Mouse (Mus musculus): Measurements from ENCODE around the gene D930048N14Rik. TPM values are rescaled to one million over a fixed set of nuclear protein-coding genes. Genes with fewer than 3 reads are reported as not detected.
"Not testable (repeated sequence)": the region's sequence is repeated elsewhere in the genome, so short reads cannot be mapped to it uniquely, and the experiment has no call there.

The D930048N14Rik gene
- total RNA-seq (2021), result 1 to 10 TPM; 1.8 to 1.9 TPM
- long read RNA-seq, experiment 1, partial matches to known transcripts, result 1 of 4 reads
- long read RNA-seq, experiment 1, other reads (novel, unspliced or antisense), result 2 of 4 reads
- long read RNA-seq, experiment 2, partial matches to known transcripts, result 0 of 2 reads
- long read RNA-seq, experiment 2, other reads (novel, unspliced or antisense), result 1 of 2 reads

GRCm38 (mm10) chr11:51650691-51651515, at the start of gene D930048N14Rik, which contains the start of gene N4bp3:
Gene D930048N14Rik (plus strand): TSS chr11:51650954.
Gene N4bp3 (minus strand): TSS chr11:51650842.
- intact Hi-C loops (cut with DNase I), result loop anchor here (5.0 kb wide), 1 partner anchor 34 kb away; the partner anchor contains the start of gene Nhp2
- peak in 1 of 2 experiments; percentile 38 for DNase-seq (ENCODE audit: extremely low spot score in 1 of 2, low spot score in 2 of 2)
- peak within 1 kb of the TSS; percentile 80 for H3K27ac ChIP-seq
- H3K4me3 ChIP-seq, result peak within 1 kb of the TSS; percentile 52
- no peak for TF ChIP-seq CTCF (IDR thresholded peaks at IDR 0.05)

GRCm38 (mm10) chr11:51602253-51602652, 48.5 kb upstream of the D930048N14Rik start:
- intact Hi-C loops (cut with DNase I), result no loop called here
- no peak for DNase-seq (ENCODE audit: extremely low spot score in 1 of 2, low spot score in 2 of 2)
- Histone ChIP-seq H3K27ac (no peak overlapping the region), H3K4me3 (no peak overlapping the region)
- no peak for TF ChIP-seq CTCF (IDR thresholded peaks at IDR 0.05)

GRCm38 (mm10) chr11:51605602-51606446, 44.9 kb upstream of the D930048N14Rik start:
- intact Hi-C loops (cut with DNase I), result no loop called here
- DNase-seq (ENCODE audit: extremely low spot score in 1 of 2, low spot score in 2 of 2), result peak; percentile 80 to 83
- peak overlapping the region; percentile 80 for H3K27ac ChIP-seq
- TF ChIP-seq CTCF (IDR thresholded peaks at IDR 0.05), result no peak
- H3K4me3 ChIP-seq, result peak overlapping the region; percentile 66

- Histone ChIP-seq H3K27ac (peak within 1 kb of the TSS; percentile 80), H3K4me3 (peak within 1 kb of the TSS; percentile 66)
- intact Hi-C loops (cut with DNase I), result loop anchor here (1.0 kb wide), 1 partner anchor 13 kb away; the partner anchor contains the start of gene Nhp2
- TF ChIP-seq CTCF (IDR thresholded peaks at IDR 0.05), result no peak
- DNase-seq (ENCODE audit: extremely low spot score in 1 of 2, low spot score in 2 of 2), result peak; percentile 97
These were observed 44.2 kb upstream of the D930048N14Rik start, which contains the start of gene Hnrnpab for GRCm38 (mm10) chr11:51606447-51607095. Gene Hnrnpab (minus strand): TSS chr11:51606847.

- intact Hi-C loops (cut with DNase I), result loop anchor here (1.0 kb wide), 1 partner anchor 12 kb away; the partner anchor contains the start of gene Nhp2
- H3K27ac ChIP-seq, result peak overlapping the region; percentile 75
These were observed 43.5 kb upstream of the D930048N14Rik start for GRCm38 (mm10) chr11:51607096-51607738.

GRCm38 (mm10) chr11:51609266-51609909, 41.4 kb upstream of the D930048N14Rik start:
- DNase-seq (ENCODE audit: extremely low spot score in 1 of 2, low spot score in 2 of 2), result no peak
- TF ChIP-seq CTCF (IDR thresholded peaks at IDR 0.05), result no peak
- intact Hi-C loops (cut with DNase I), result no loop called here
- Histone ChIP-seq H3K27ac (no peak overlapping the region), H3K4me3 (no peak overlapping the region)

More at GRCm38 (mm10) chr11:51607096-51607738, 43.5 kb upstream of the D930048N14Rik start:
- no peak for DNase-seq (ENCODE audit: extremely low spot score in 1 of 2, low spot score in 2 of 2)
- peak overlapping the region; percentile 66 for H3K4me3 ChIP-seq
- no peak for TF ChIP-seq CTCF (IDR thresholded peaks at IDR 0.05)

GRCm38 (mm10) chr11:51609940-51610339, 40.8 kb upstream of the D930048N14Rik start:
- H3K4me3 ChIP-seq; DNase-seq (ENCODE audit: extremely low spot score in 1 of 2, low spot score in 2 of 2); H3K27ac ChIP-seq; intact Hi-C loops (cut with DNase I): not testable (repeated sequence)

GRCm38 (mm10) chr11:51614256-51614655, 36.5 kb upstream of the D930048N14Rik start:
- no peak for DNase-seq (ENCODE audit: extremely low spot score in 1 of 2, low spot score in 2 of 2)
- intact Hi-C loops (cut with DNase I), result no loop called here
- TF ChIP-seq CTCF (IDR thresholded peaks at IDR 0.05), result no peak
- H3K27ac ChIP-seq, result no peak overlapping the region
- H3K4me3 ChIP-seq, result no peak overlapping the region

GRCm38 (mm10) chr11:51615129-51615528, 35.6 kb upstream of the D930048N14Rik start:
- Histone ChIP-seq H3K4me3 (peak overlapping the region; percentile 40), H3K27ac (peak overlapping the region; percentile 83)
- intact Hi-C loops (cut with DNase I), result loop anchor here (5.0 kb wide), 1 partner anchor 37 kb away; the partner anchor contains the start of genes D930048N14Rik and N4bp3
- TF ChIP-seq CTCF (IDR thresholded peaks at IDR 0.05), result no peak
- DNase-seq (ENCODE audit: extremely low spot score in 1 of 2, low spot score in 2 of 2), result no peak

GRCm38 (mm10) chr11:51615601-51616000, 35.2 kb upstream of the D930048N14Rik start:
- H3K4me3 ChIP-seq, result peak overlapping the region; percentile 40
- no peak for TF ChIP-seq CTCF (IDR thresholded peaks at IDR 0.05)
- H3K27ac ChIP-seq, result peak overlapping the region; percentile 83
- DNase-seq (ENCODE audit: extremely low spot score in 1 of 2, low spot score in 2 of 2), result peak in 1 of 2 experiments; percentile 35
- intact Hi-C loops (cut with DNase I), result loop anchor here (5.0 kb wide), 1 partner anchor 37 kb away; the partner anchor contains the start of genes D930048N14Rik and N4bp3

- intact Hi-C loops (cut with DNase I), result loop anchor here (5.0 kb wide), 1 partner anchor 36 kb away; the partner anchor contains the start of genes D930048N14Rik and N4bp3
- not testable (repeated sequence) for H3K4me3 ChIP-seq; DNase-seq (ENCODE audit: extremely low spot score in 1 of 2, low spot score in 2 of 2); H3K27ac ChIP-seq
These were observed 34.6 kb upstream of the D930048N14Rik start for GRCm38 (mm10) chr11:51616113-51616512.
